Mouse (Mus musculus) limb, embryonic 15.5 days (tissue): Measurements from ENCODE around the gene Loxl1. TPM values are rescaled to one million over a fixed set of nuclear protein-coding genes. Genes with fewer than 3 reads are reported as not detected.
"Not testable (repeated sequence)": the region's sequence is repeated elsewhere in the genome, so short reads cannot be mapped to it uniquely, and the experiment has no call there.

Experiments
- ATAC-seq: fragments of 200-750 bp; cut with Nextera tagmentation; 2 replicates; pipeline ENCODE4 v1.8.0; 2017; ENCODE audit warnings: low read depth, moderate TSS enrichment; ENCODE audit not compliant: insufficient number of reproducible peaks, low FRiP score, low TSS enrichment
- H3K27ac ChIP-seq: fragments of 300-500 bp; sonication (generic); 2 replicates; pipeline ENCODE4 v1.5.1; 2015; ENCODE audit warnings: moderate library complexity, mild to moderate bottlenecking, inconsistent platforms
- H3K27me3 ChIP-seq: fragments of 300-500 bp; sonication (generic); 2 replicates; pipeline ENCODE4 v1.6.1; 2015; ENCODE audit warnings: inconsistent platforms
- H3K36me3 ChIP-seq: fragments of 300-500 bp; sonication (generic); 2 replicates; pipeline ENCODE4 v1.6.1; 2015; ENCODE audit warnings: inconsistent platforms
- H3K4me1 ChIP-seq: fragments of 300-500 bp; sonication (generic); 2 replicates; pipeline ENCODE4 v1.6.1; 2015; ENCODE audit warnings: inconsistent platforms
- H3K4me2 ChIP-seq: fragments of 300-500 bp; sonication (generic); 2 replicates; pipeline ENCODE4 v1.6.1; 2015; ENCODE audit warnings: mild to moderate bottlenecking, inconsistent platforms
- H3K4me3 ChIP-seq: fragments of 300-500 bp; sonication (generic); 2 replicates; pipeline ENCODE4 v1.5.1; 2015; ENCODE audit warnings: mild to moderate bottlenecking, inconsistent platforms
- H3K9ac ChIP-seq: fragments of 300-500 bp; sonication (generic); 2 replicates; pipeline ENCODE4 v1.6.1; 2015; ENCODE audit warnings: inconsistent platforms
- H3K9me3 ChIP-seq: fragments of 300-500 bp; sonication (generic); 2 replicates; pipeline ENCODE4 v1.6.1; 2016; ENCODE audit warnings: inconsistent platforms
- WGBS: fragments of 180-500 bp; shearing (Covaris S2); methylation state at CpG from one replicate; pipeline ENCODE4 v1.1.7; 2015; 5-methylcytosine and 5-hydroxymethylcytosine counted together
- polyA plus RNA-seq: library from polyadenylated mRNA; unstranded; fragments of >200 nt; fragmentation: Nextera tagmentation; extraction: Ambion mirVana; gene quantifications from 2 replicates; pipeline ENCODE4 v1.2.1, GENCODE M21; 2015

Loxl1 gene
- polyA plus RNA-seq, 1 experiment from 2014 or later: 92.6 TPM

GRCm38 (mm10) chr9:58274626-58275025 is 38.4 kb downstream of the Loxl1 start:
- Histone ChIP-seq H3K27ac (peak overlapping the region; percentile 81; the same call in 1 of the 2 replicates), H3K4me3 (no peak overlapping the region), H3K36me3 (no peaks in the 10 kb centered on the region), H3K9ac (no peak overlapping the region), H3K27me3 (no peaks in the 10 kb centered on the region), H3K9me3 (no peaks in the 10 kb centered on the region), H3K4me2 (no peak overlapping the region), H3K4me1 (peaks cover 17% of the 10 kb centered on the region)
- no peak for ATAC-seq
- 26% methylated on average over 3 of the region's 3 CpGs for WGBS

- Histone ChIP-seq H3K4me3 (no peak overlapping the region), H3K9me3 (no peaks in the 10 kb centered on the region), H3K27ac (peak overlapping the region; percentile 81; the same call in 1 of the 2 replicates), H3K9ac (no peak overlapping the region), H3K36me3 (no peaks in the 10 kb centered on the region), H3K4me1 (peaks cover 17% of the 10 kb centered on the region), H3K4me2 (no peak overlapping the region), H3K27me3 (no peaks in the 10 kb centered on the region)
- WGBS: 82% methylated on average over 7 of the region's 7 CpGs
- ATAC-seq: no peak
Measured at GRCm38 (mm10) chr9:58274101-58274604, 38.8 kb downstream of the Loxl1 start.

DNA sequence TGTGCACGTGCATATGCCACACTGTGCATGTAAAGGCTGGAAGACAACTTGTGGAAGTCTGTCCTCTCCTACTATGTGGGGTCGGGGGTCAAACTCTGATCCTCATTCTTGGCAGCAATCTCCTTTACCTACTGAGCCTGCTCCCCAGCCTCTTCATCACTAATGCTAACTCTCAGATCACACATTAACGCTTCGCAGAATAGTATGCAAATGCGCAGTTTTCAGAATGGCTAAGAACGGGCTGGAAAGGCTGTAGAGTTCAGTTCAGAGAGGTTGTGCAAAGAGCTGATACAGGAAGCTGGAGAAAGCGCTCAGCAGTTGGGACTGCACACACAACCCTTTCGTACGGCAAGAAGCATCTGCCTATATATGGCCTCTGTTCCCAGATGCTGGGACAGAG is 40.1 kb downstream of the Loxl1 start:
- Histone ChIP-seq H3K4me3 (no peak overlapping the region), H3K27me3 (no peaks in the 10 kb centered on the region), H3K4me2 (no peak overlapping the region), H3K27ac (no peak overlapping the region), H3K9me3 (no peaks in the 10 kb centered on the region), H3K9ac (no peak overlapping the region), H3K36me3 (no peaks in the 10 kb centered on the region), H3K4me1 (peaks cover 17% of the 10 kb centered on the region)
- WGBS: 74% methylated on average over 9 of the region's 9 CpGs
- ATAC-seq: no peak

GRCm38 (mm10) chr9:58272068-58272541 is 40.9 kb downstream of the Loxl1 start:
- no peak for ATAC-seq
- no peak overlapping the region for H3K4me2 ChIP-seq
- no peaks in the 10 kb centered on the region for H3K9me3 ChIP-seq
- H3K4me1 ChIP-seq: peaks cover 17% of the 10 kb centered on the region
- H3K27me3 ChIP-seq: no peaks in the 10 kb centered on the region
- no peak overlapping the region for H3K27ac ChIP-seq
- H3K9ac ChIP-seq: no peak overlapping the region
- H3K4me3 ChIP-seq: no peak overlapping the region
- no peaks in the 10 kb centered on the region for H3K36me3 ChIP-seq
- 72% methylated on average over 2 of the region's 2 CpGs for WGBS

DNA sequence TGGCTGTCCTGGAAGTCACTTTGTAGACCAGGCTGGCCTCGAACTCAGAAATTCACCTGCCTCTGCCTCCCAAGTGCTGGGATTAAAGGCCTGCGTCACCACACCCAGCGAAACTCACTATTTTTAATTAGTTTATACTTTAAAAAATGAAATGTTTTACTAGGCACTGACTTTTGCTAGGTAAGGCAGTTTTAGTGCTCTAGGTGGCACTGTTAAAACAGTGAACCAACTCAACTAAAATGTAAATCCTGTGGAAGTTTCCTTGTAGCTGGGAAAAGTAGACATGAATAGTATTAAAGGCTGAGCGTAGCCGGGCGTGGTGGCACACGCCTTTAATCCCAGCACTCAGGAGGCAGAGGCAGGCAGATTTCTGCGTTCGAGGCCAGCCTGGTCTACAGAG is 41.4 kb downstream of the Loxl1 start:
- H3K4me3 ChIP-seq, H3K27me3 ChIP-seq, H3K9me3 ChIP-seq, H3K4me2 ChIP-seq, H3K27ac ChIP-seq, H3K9ac ChIP-seq, H3K36me3 ChIP-seq, ATAC-seq: not testable (repeated sequence)
- WGBS: 90% methylated on average over 9 of the region's 9 CpGs
- H3K4me1 ChIP-seq: peaks cover 23% of the 10 kb centered on the region

DNA sequence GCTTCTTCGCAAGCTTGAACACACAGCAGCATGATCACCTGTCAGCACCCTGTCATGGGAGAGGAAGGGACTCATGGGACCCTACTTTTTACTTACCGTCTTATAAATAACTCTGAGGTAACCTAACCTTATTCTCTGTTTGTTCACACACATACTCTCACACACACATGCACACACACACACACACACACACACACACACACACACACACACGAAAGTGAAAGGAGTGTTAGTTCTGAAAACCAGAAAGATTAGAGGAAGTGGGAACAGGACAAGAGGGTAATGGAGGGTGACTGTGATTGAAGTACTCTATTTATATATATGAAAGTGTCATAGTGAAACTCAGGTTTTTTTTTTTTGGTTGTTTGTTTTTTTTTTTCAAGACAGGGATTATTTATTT is 41.9 kb downstream of the Loxl1 start:
- Histone ChIP-seq H3K4me3 (no peak overlapping the region), H3K36me3 (no peaks in the 10 kb centered on the region), H3K9me3 (no peaks in the 10 kb centered on the region), H3K9ac (no peak overlapping the region), H3K4me1 (peaks cover 26% of the 10 kb centered on the region), H3K4me2 (no peak overlapping the region), H3K27ac (no peak overlapping the region), H3K27me3 (no peaks in the 10 kb centered on the region)
- 84% methylated on average over 3 of the region's 3 CpGs for WGBS
- no peak for ATAC-seq

GRCm38 (mm10) chr9:58270081-58270480 is 42.9 kb downstream of the Loxl1 start:
- H3K4me1 ChIP-seq: peaks cover 17% of the 10 kb centered on the region
- no peak overlapping the region for H3K4me2 ChIP-seq
- no peaks in the 10 kb centered on the region for H3K27me3 ChIP-seq
- no peak overlapping the region for H3K4me3 ChIP-seq
- no peaks in the 10 kb centered on the region for H3K36me3 ChIP-seq
- no peaks in the 10 kb centered on the region for H3K9me3 ChIP-seq
- 44% methylated on average over 3 of the region's 3 CpGs for WGBS
- ATAC-seq: no peak
- H3K27ac ChIP-seq: no peak overlapping the region
- no peak overlapping the region for H3K9ac ChIP-seq

- no peak overlapping the region for H3K4me2 ChIP-seq
- no peak overlapping the region for H3K9ac ChIP-seq
- H3K27ac ChIP-seq: no peak overlapping the region
- 0 out of 2 replicates have a peak, but pooled peaks cover 8% of the 10 kb centered on the region for H3K4me1 ChIP-seq
- ATAC-seq: no peak
- H3K27me3 ChIP-seq: no peaks in the 10 kb centered on the region
- no peaks in the 10 kb centered on the region for H3K9me3 ChIP-seq
- H3K4me3 ChIP-seq: no peak overlapping the region
- H3K36me3 ChIP-seq: no peaks in the 10 kb centered on the region
- 56% methylated on average over 12 of the region's 12 CpGs for WGBS
Measured at GRCm38 (mm10) chr9:58268384-58269313, 44.3 kb downstream of the Loxl1 start.

- H3K27me3 ChIP-seq: no peaks in the 10 kb centered on the region
- no peak for ATAC-seq
- H3K36me3 ChIP-seq: peaks cover 8% of the 10 kb centered on the region
- H3K9ac ChIP-seq: no peak overlapping the region
- WGBS: 68% methylated on average over 3 of the region's 3 CpGs
- H3K9me3 ChIP-seq: no peaks in the 10 kb centered on the region
- no peak overlapping the region for H3K4me3 ChIP-seq
- 0 out of 2 replicates have a peak, but pooled peaks cover 8% of the 10 kb centered on the region for H3K4me1 ChIP-seq
- no peak overlapping the region for H3K27ac ChIP-seq
- H3K4me2 ChIP-seq: no peak overlapping the region
Measured at GRCm38 (mm10) chr9:58267046-58267445, 45.9 kb downstream of the Loxl1 start.

DNA sequence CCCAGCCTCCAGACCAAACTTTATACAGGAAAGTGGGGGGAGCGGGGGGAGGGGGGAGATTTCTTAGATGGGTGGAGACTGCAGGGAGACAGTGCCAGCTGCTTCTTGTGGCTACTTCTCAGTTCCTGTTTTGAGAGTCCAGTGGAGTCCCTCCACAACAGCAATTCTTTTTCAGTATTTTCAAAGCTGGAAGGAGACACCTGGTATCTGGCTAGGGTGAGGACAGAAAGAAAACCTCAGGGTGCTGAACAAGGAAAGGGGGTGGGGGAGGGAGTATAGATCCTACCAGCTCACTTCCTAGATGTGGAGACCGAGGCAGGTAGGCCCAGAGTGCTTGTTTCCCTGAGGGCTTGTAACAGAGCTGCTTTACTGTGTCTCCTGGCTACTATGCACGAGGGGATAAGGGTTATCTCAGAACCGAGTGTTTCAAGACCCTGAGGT is 46.4 kb downstream of the Loxl1 start:
- ATAC-seq: no peak
- Histone ChIP-seq H3K9ac (no peak overlapping the region), H3K27ac (peak overlapping the region; percentile 1; the same call in 1 of the 2 replicates), H3K9me3 (no peaks in the 10 kb centered on the region), H3K36me3 (peaks cover 13% of the 10 kb centered on the region), H3K4me3 (no peak overlapping the region), H3K4me2 (no peak overlapping the region), H3K4me1 (0 out of 2 replicates have a peak, but pooled peaks cover 8% of the 10 kb centered on the region), H3K27me3 (no peaks in the 10 kb centered on the region)
- 29% methylated on average over 4 of the region's 4 CpGs for WGBS

DNA sequence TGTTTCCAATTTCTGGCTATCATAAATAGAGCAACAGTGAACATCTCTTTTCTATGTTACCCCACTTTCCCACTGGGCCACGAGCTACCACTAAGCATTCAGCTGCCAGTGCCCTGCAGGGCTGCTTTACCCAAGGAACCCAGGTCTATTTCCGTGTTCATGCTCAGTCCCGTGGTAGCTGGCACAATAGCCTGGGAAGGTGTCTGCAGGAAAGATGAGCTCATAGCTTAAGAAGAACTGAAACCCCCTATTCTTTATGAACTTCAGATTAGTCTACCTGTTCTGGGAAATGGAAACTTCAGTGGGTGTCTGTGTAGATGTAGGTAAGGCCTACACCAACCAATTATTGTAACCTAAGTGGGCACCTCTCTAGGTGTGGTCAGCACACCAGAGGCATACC is 47.6 kb downstream of the Loxl1 start:
- no peak overlapping the region for H3K4me2 ChIP-seq
- no peaks in the 10 kb centered on the region for H3K9me3 ChIP-seq
- WGBS: 70% methylated on average over 3 of the region's 3 CpGs
- no peaks in the 10 kb centered on the region for H3K27me3 ChIP-seq
- H3K9ac ChIP-seq: no peak overlapping the region
- 0 out of 2 replicates have a peak, but pooled peaks cover 8% of the 10 kb centered on the region for H3K4me1 ChIP-seq
- no peak overlapping the region for H3K27ac ChIP-seq
- no peak overlapping the region for H3K4me3 ChIP-seq
- peaks cover 21% of the 10 kb centered on the region for H3K36me3 ChIP-seq
- no peak for ATAC-seq

GRCm38 (mm10) chr9:58262507-58262906 is 50.5 kb downstream of the Loxl1 start:
- H3K27me3 ChIP-seq: no peaks in the 10 kb centered on the region
- no peak overlapping the region for H3K9ac ChIP-seq
- 0 out of 2 replicates have a peak, but pooled peaks cover 8% of the 10 kb centered on the region for H3K4me1 ChIP-seq
- H3K4me3 ChIP-seq: no peak overlapping the region
- H3K4me2 ChIP-seq: no peak overlapping the region
- peaks cover 42% of the 10 kb centered on the region for H3K36me3 ChIP-seq
- no peaks in the 10 kb centered on the region for H3K9me3 ChIP-seq
- H3K27ac ChIP-seq: no peak overlapping the region
- ATAC-seq: no peak
- 94% methylated on average over 5 of the region's 5 CpGs for WGBS
